ENCODE assay signal across 9 mouse cellular contexts in genomic region chr7:129801431-129801847, GRCm38 (mm10).
DNase-seq lines count a peak whose midpoint lies in the region; ATAC-seq lines count a peak whose summit lies in the region.
"Had no signal": no experiment of that assay in that cellular context is flagged by ENCODE, and none has a peak within 500 bp of the region (broad histone marks: within the 10 kb centered on the region; RNA-seq: fewer than 3 reads in every experiment).

No protein-coding gene starts in this region.

- peak; percentile 84 for ATAC-seq in forebrain, embryonic 14.5 days
- no peak for ATAC-seq in kidney, embryonic 15.5 days (replicated peaks; ENCODE audit: low FRiP score)
- ATAC-seq in megakaryocyte-erythroid progenitor cell, adult 5-6 weeks (replicated peaks; ENCODE audit: low FRiP score, low TSS enrichment, poor library complexity, severe bottlenecking), result no peak

- H3K4me1 ChIP-seq in forebrain, embryonic 14.5 days (ENCODE audit: control insufficient read depth, insufficient read depth, low read length), result peaks cover 15% of the 10 kb centered on the region; the same call in 1 of the 2 replicates
- peaks cover 50% of the 10 kb centered on the region for H3K4me1 ChIP-seq in kidney, embryonic 15.5 days

- H3K36me3 ChIP-seq in forebrain, embryonic 14.5 days (ENCODE audit: control insufficient read depth, insufficient read depth, low read length), result no peaks in the 10 kb centered on the region
- H3K36me3 ChIP-seq in kidney, embryonic 15.5 days, result no peaks in the 10 kb centered on the region

- DNase-seq in layer of hippocampus, adult 9-11 months, result peak; percentile 35
- no peak for DNase-seq in layer of hippocampus, adult 9-10 months (ENCODE audit: low spot score)
- peak; percentile 89 for DNase-seq in NIH3T3 (ENCODE audit: low read depth)
- peak; percentile 91 for DNase-seq in forebrain, embryonic 14.5 days (ENCODE audit: low spot score)
- DNase-seq in yolk sac, embryonic 10.5 days (ENCODE audit: low spot score), result no peak
- no peak for DNase-seq in thymus, postnatal 4 days

- H3K27me3 ChIP-seq in forebrain, embryonic 14.5 days (replicated peaks; ENCODE audit: control insufficient read depth, insufficient read depth, low read length), result no peaks in the 10 kb centered on the region
- H3K27me3 ChIP-seq in kidney, embryonic 15.5 days, result no peaks in the 10 kb centered on the region

- 4% methylated on average over 2 of the region's 2 CpGs for WGBS in forebrain, embryonic 14.5 days
- 43% methylated on average over 2 of the region's 2 CpGs for WGBS in kidney, embryonic 15.5 days

- H3K4me2 ChIP-seq in forebrain, embryonic 14.5 days (ENCODE audit: low read length), result peak overlapping the region; percentile 1; the same call in 1 of the 2 replicates
- H3K4me2 ChIP-seq in kidney, embryonic 15.5 days, result no peak overlapping the region

- no peak overlapping the region for H3K27ac ChIP-seq in forebrain, embryonic 14.5 days (ENCODE audit: low read depth, low read length)
- H3K27ac ChIP-seq in kidney, embryonic 15.5 days, result peak overlapping the region; percentile 68

- H3K9me3 ChIP-seq in forebrain, embryonic 14.5 days (replicated peaks; ENCODE audit: control insufficient read depth, low read length), result no peaks in the 10 kb centered on the region
- H3K9me3 ChIP-seq in kidney, embryonic 15.5 days (replicated peaks), result no peaks in the 10 kb centered on the region

- no peak overlapping the region for H3K9ac ChIP-seq in forebrain, embryonic 14.5 days (ENCODE audit: low read length)
- no peak overlapping the region for H3K9ac ChIP-seq in kidney, embryonic 15.5 days

- no peak overlapping the region for H3K4me3 ChIP-seq in forebrain, embryonic 14.5 days (ENCODE audit: low read depth, low read length)
- H3K4me3 ChIP-seq in kidney, embryonic 15.5 days (replicated peaks), result no peak overlapping the region
- H3K4me3 ChIP-seq: erythroblast, embryonic 14.5 days had no signal

Comparison
In these comparisons a context has a peak if more than half of its experiments do, and no peak if none do; other contexts are left out.
1. DNase-seq: peak in layer of hippocampus, adult 9-11 months (single experiment), NIH3T3 (single experiment) and forebrain, embryonic 14.5 days (single experiment); none in layer of hippocampus, adult 9-10 months (single experiment), yolk sac, embryonic 10.5 days (single experiment) and thymus, postnatal 4 days (single experiment).